Mouse (Mus musculus) bone marrow, adult 2 months (tissue): ENCODE data around the gene Ubl3.

Source experiments
- CTCF ChIP-seq: fragments of 200-500 bp; IDR thresholded peaks from 2 replicates; pipeline ENCODE4 v1.5.1; 2011; ENCODE audit warnings: low read length, control low read depth; ENCODE audit not compliant: control insufficient read depth, insufficient read depth
- POLR2A ChIP-seq: fragments of 200-500 bp; IDR thresholded peaks from 2 replicates; pipeline ENCODE4 v1.6.1; 2011; ENCODE audit warnings: low read depth, mild to moderate bottlenecking, control low read depth, low read length, borderline replicate concordance; ENCODE audit not compliant: control insufficient read depth

- TF ChIP-seq POLR2A (no peak), CTCF (no peak)
These were observed 2.6 kb upstream of the Ubl3 start for GRCm38 (mm10) chr5:148555156-148555555.
